Comparison of ENCODE assay signal across 9 mouse cellular contexts in genomic region chr4:105151911-105152690, GRCm38 (mm10). TPM values are rescaled to one million over a fixed set of nuclear protein-coding genes. Genes with fewer than 3 reads are reported as not detected.
DNase-seq lines count a peak whose midpoint lies in the region; ATAC-seq and TF ChIP-seq lines count a peak whose summit lies in the region.
"Had no signal": no experiment of that assay in that cellular context is flagged by ENCODE, and none has a peak within 500 bp of the region (broad histone marks: within the 10 kb centered on the region; RNA-seq: fewer than 3 reads in every experiment).

No protein-coding gene starts in this region.

- H3K4me2 ChIP-seq in kidney, postnatal 0 days (ENCODE audit: low read length): no peak overlapping the region
- no peak overlapping the region for H3K4me2 ChIP-seq in limb, embryonic 13.5 days (replicated peaks)
- H3K4me2 ChIP-seq: neural tube, embryonic 12.5 days had no signal

- no peak overlapping the region for H3K9ac ChIP-seq in kidney, postnatal 0 days (ENCODE audit: low read depth, low read length)
- H3K9ac ChIP-seq in limb, embryonic 13.5 days: no peak overlapping the region
- H3K9ac ChIP-seq: neural tube, embryonic 12.5 days had no signal

- no peaks in the 10 kb centered on the region for H3K27me3 ChIP-seq in kidney, postnatal 0 days (ENCODE audit: insufficient read depth, low read length)
- H3K27me3 ChIP-seq in limb, embryonic 13.5 days: peaks cover 3% of the 10 kb centered on the region; the same call in 1 of the 2 replicates
- H3K27me3 ChIP-seq: neural tube, embryonic 12.5 days had no signal

- ATAC-seq in kidney, postnatal 0 days (replicated peaks; ENCODE audit: low FRiP score, low read depth): no peak
- peak; percentile 67; the same call in 1 of the 2 replicates for ATAC-seq in limb, embryonic 13.5 days (ENCODE audit: low FRiP score, low read depth)

- no peak overlapping the region for H3K4me3 ChIP-seq in kidney, postnatal 0 days (replicated peaks; ENCODE audit: low read depth, low read length)
- no peak overlapping the region for H3K4me3 ChIP-seq in limb, embryonic 13.5 days
- H3K4me3 ChIP-seq: neural tube, embryonic 12.5 days had no signal

- 37% methylated on average over 14 of the region's 14 CpGs for WGBS in kidney, postnatal 0 days
- 45% methylated on average over 14 of the region's 14 CpGs for WGBS in limb, embryonic 13.5 days

- H3K9me3 ChIP-seq in kidney, postnatal 0 days (replicated peaks; ENCODE audit: low read length): no peaks in the 10 kb centered on the region
- no peaks in the 10 kb centered on the region for H3K9me3 ChIP-seq in limb, embryonic 13.5 days
- H3K9me3 ChIP-seq: neural tube, embryonic 12.5 days had no signal

- H3K4me1 ChIP-seq in kidney, postnatal 0 days (replicated peaks; ENCODE audit: insufficient read depth, low read length): no peaks in the 10 kb centered on the region; the same call in 1 of the 2 replicates
- H3K4me1 ChIP-seq in limb, embryonic 13.5 days: 0 out of 2 replicates have a peak, but pooled peaks cover 5% of the 10 kb centered on the region
- H3K4me1 ChIP-seq: neural tube, embryonic 12.5 days had no signal

- H3K27ac ChIP-seq in kidney, postnatal 0 days: no peak overlapping the region
- H3K27ac ChIP-seq in limb, embryonic 13.5 days: no peak overlapping the region
- H3K27ac ChIP-seq: neural tube, embryonic 12.5 days had no signal

- TF ChIP-seq CTCF in kidney, postnatal 0 days (IDR thresholded peaks at IDR 0.05; ENCODE audit: low read depth): peak; percentile 97

- DNase-seq in 3134 (ENCODE audit: extremely low read depth, insufficient read length, low spot score) (peak; percentile 15), NIH3T3 (ENCODE audit: low read depth) (peak; percentile 92)
- peak; percentile 69 to 75 for DNase-seq in cerebellum, postnatal 4 days (ENCODE audit: low spot score in 2 of 2)
- peak; percentile 55 to 63 for DNase-seq in gastrocnemius, adult 8-10 months (ENCODE audit: low spot score in 2 of 2)
- peak; percentile 93 for DNase-seq in kidney, postnatal 0 days (ENCODE audit: low spot score)
- DNase-seq in ovary, postnatal 10 days (ENCODE audit: low spot score): peak; percentile 33
- DNase-seq in thymus, postnatal 36 days: peak; percentile 47 to 52

- H3K36me3 ChIP-seq in kidney, postnatal 0 days (ENCODE audit: insufficient read depth, low read length): no peaks in the 10 kb centered on the region
- H3K36me3 ChIP-seq in limb, embryonic 13.5 days: no peaks in the 10 kb centered on the region
- H3K36me3 ChIP-seq: neural tube, embryonic 12.5 days had no signal

RNA-seq across cellular contexts. Expression of gene Plpp3, which starts 5.0 kb away (rescaled TPM):
- total RNA-seq in gastrocnemius, adult 8-10 months (2022): 10 to 100 TPM; 26.5 to 55.1 (median 45.2) TPM
- polyA plus RNA-seq in kidney, postnatal 0 days (2015; fragmentation: Nextera tagmentation; extraction: Ambion mirVana): 77.4 and 79.6 TPM in 2 replicates
- 143 and 158 TPM in 2 replicates for polyA plus RNA-seq in limb, embryonic 13.5 days (2015; fragmentation: Nextera tagmentation; extraction: Ambion mirVana)

RNA-seq across cellular contexts. Expression of gene Prkaa2, which starts 42.4 kb away (rescaled TPM):
- total RNA-seq in gastrocnemius, adult 8-10 months (2022): 100 to 1,000 TPM; 137 to 175 (median 164) TPM
- 14.0 and 15.3 TPM in 2 replicates for polyA plus RNA-seq in kidney, postnatal 0 days (2015; fragmentation: Nextera tagmentation; extraction: Ambion mirVana)
- polyA plus RNA-seq in limb, embryonic 13.5 days (2015; fragmentation: Nextera tagmentation; extraction: Ambion mirVana): 0.92 and 1.1 TPM in 2 replicates

Comparison
In these comparisons a context has a peak if more than half of its experiments do, and no peak if none do; other contexts are left out.
1. DNase-seq: peak in every context shown above with its lines; median percentile 93 in kidney, postnatal 0 days; 92 in NIH3T3; 72 in cerebellum, postnatal 4 days; 59 in gastrocnemius, adult 8-10 months; 50 in thymus, postnatal 36 days; 33 in ovary, postnatal 10 days; 15 in 3134.